Mouse (Mus musculus) layer of hippocampus, adult 18-20 months (tissue): ENCODE results near the gene Csdc2. TPM values are rescaled to one million over a fixed set of nuclear protein-coding genes. Genes with fewer than 3 reads are reported as not detected.
"Not testable (repeated sequence)": the region's sequence is repeated elsewhere in the genome, so short reads cannot be mapped to it uniquely, and the experiment has no call there.

Experiments used
- DNase-seq, 2 experiments: peaks; one replicate each; pipeline ENCODE4 v3.0.0; 2022; ENCODE audit warnings: low spot score in 2 of 2
- long read RNA-seq: library from polyadenylated mRNA; stranded (forward); transcript quantifications from one replicate; pipeline ENCODE4 v2.0.0, GENCODE M21; 2021
- total RNA-seq, 2 experiments: library from RNA; stranded (reverse); gene quantifications; 2 replicates each; pipeline ENCODE4 v1.2.3; 2021

Csdc2 gene
- 10 to 100 TPM; 71.1 to 72.6 TPM for total RNA-seq
- long read RNA-seq, transcript Csdc2-201 (4 exons, 2,490 nt) = major isoform, 187 of 203 reads
- long read RNA-seq, partial matches to known transcripts = 10 of 203 reads
- long read RNA-seq, other reads (novel, unspliced or antisense) = 6 of 203 reads

GRCm38 (mm10) chr15:81936679-81937078, at the start of gene Csdc2:
Gene Csdc2, plus strand, starts transcription at chr15:81936759.
- DNase-seq = peak; percentile 48 to 59

GRCm38 (mm10) chr15:81886795-81887550, 49.6 kb upstream of the Csdc2 start:
- DNase-seq = no peak

GRCm38 (mm10) chr15:81889175-81889574, 47.4 kb upstream of the Csdc2 start:
- no peak for DNase-seq

DNA sequence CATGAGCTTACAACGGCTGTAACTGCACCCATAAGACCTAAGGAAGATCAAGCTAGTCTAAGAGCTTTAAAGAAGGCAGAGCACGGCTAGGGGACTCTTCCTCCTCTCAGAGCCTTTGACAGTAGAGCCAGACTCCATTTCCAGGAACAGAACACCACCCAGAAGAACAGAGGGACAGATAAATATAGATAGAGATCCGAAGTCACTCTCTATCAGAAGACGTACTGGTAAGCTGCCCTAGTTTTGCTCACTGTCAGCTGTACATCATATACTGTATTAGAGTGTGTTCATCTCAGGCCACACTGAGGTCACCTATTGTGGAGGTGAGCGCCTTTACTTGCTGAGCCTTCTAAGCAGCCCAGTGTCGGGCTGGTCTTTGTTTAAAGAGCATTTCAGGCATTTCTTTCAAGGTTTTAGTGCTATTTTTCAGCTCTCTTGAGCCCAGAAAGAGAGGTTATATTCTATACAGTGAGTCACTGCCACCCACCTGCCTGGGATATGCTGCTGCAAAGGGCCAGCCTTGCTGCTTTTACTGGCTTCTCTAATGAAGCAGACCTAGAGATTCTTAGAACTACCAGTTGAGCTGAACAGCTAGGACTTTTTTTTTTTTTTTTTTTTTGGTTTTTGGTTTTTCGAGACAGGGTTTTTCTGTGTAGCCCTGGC, 45.3 kb upstream of the Csdc2 start:
- no peak for DNase-seq

DNA sequence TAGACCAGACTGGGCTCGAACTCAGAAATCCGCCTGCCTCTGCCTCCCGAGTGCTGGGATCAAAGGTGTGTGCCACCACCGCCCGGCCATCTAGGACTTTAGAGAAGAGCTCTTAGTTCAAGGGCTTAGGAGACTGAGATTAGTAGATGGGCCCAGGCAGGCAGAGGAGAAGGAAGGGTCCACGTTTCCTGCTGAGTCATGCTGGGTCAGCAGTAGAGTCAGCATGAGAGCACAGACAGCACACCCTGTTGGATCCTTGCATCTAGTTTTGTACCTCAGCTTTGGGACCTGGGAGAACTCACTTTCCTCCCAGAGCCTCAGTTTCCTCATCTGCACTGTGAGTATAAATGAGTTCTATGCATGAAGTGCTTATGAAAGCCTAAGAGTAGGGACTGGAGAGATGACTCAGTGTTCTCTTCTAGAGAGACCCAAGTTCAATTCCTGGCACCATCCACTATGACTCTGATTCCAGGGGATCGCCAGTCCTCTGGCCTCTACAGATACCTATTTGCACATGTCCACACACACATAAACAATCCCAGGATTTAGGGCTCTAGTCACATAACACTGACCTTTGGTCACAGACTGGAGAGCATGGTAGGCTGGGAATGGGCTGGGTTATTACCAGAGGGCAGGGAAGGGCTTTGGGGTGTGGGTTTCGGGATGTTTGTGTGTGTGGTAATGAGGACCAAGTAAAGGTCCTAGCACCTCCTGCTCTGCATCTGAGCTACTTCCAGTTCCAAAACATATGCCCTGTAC, 44.6 kb upstream of the Csdc2 start:
- DNase-seq = no peak

GRCm38 (mm10) chr15:81894002-81894401, 42.6 kb upstream of the Csdc2 start:
- DNase-seq = no peak

DNA sequence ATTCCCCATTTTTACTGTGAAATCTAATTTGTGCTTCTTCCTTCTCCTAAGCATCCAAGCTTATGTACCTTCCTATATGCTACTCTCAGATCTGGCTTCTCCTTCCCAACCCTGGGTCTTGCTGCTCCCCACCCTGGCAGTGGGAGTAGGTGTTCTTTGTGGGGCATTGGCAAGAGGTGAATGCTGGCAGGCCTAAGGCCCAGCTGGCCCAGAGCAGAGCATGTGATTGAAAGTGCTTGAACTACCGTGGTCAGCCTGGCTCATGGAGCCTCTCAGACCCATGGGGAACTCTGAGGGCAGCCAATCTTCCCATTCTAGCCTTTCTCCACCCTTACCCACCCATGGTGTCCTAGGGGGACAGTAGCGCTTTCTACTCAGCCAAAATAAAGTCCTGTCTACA, 40.2 kb upstream of the Csdc2 start:
- DNase-seq = no peak

GRCm38 (mm10) chr15:81897607-81898285, 38.8 kb upstream of the Csdc2 start:
- DNase-seq = no peak

GRCm38 (mm10) chr15:81898751-81899150, 37.8 kb upstream of the Csdc2 start:
- DNase-seq = no peak

DNA sequence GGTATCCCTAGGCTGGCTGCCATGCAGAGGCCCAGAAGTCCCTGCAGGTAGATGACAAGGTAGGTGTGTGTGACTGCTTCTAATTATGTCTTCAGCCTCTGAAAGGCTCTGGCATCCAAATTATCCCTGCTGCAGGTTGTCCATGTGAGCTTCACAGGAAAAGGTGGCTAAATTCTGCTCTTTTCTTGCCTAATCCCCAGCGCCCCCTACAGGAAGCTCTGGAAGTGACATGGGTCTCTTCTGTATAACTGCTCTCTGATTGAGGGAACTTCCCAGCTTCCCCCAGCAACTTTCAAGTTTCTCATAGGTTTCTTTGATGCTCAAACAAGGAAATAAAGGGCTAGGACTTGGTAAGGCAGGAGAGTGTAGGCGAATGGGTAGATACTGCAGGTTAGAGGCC, 31.6 kb upstream of the Csdc2 start:
- DNase-seq = peak; percentile 56 to 83

DNA sequence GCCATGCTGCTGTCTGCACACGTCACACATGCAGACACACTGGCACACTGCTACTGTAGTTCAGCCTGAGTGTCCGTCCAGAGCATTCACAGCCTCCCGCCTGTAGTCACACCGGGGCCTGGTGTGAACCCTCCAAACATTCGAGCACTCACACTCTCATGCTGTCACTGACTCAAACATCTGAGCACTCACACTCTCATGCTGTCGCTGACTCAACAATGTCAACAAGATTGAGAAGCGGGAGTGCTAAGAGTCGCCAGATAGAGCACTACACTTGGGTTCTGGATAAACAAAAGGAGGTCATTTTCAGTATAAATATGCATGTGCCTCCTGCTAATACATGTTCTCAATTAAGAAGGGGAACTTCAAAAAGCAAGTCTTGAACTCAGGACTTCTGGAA, 28.6 kb upstream of the Csdc2 start:
- no peak for DNase-seq

- DNase-seq = not testable (repeated sequence)
Measured at GRCm38 (mm10) chr15:81908767-81909166, 27.8 kb upstream of the Csdc2 start.

DNA sequence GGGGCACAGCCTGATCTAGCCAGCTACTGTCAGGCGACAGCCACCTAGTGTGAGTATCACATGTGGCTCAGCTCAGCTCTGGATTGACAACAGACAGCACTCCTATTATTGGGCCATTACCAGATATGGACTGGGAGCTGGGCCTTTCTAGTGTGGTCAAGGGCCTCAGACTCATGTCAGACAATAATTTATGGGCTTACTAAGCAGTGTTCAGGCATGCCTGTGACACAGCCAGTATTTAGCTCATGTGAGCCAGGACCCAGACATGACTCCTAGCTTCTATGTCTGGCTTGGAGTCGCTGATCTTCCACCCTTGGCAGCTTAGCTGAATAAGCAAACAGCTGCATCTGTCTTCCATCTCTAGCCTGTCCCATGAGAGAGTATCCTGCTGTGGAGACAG, 24.1 kb upstream of the Csdc2 start:
- no peak for DNase-seq

GRCm38 (mm10) chr15:81914668-81915067, 21.9 kb upstream of the Csdc2 start:
- DNase-seq = no peak

DNA sequence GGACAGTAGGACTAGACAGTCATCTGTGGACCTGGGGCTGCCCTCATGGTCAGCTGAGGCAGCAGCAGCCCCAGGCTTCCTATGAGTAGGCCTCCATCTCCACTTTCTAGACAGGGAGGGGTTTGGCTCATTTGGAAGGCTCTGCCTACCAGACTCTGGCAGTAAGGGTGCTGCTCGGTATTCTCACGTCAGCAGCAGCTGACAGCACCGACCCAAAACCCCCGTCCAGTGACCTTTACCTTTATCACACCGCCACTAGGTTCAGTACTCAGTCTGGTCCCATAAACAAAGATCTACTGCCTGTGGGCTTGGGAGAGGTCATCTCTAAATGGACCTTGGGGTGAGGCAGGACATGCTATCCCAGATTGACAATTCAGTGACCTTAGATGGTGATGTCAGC, 20.9 kb upstream of the Csdc2 start:
- no peak for DNase-seq

DNA sequence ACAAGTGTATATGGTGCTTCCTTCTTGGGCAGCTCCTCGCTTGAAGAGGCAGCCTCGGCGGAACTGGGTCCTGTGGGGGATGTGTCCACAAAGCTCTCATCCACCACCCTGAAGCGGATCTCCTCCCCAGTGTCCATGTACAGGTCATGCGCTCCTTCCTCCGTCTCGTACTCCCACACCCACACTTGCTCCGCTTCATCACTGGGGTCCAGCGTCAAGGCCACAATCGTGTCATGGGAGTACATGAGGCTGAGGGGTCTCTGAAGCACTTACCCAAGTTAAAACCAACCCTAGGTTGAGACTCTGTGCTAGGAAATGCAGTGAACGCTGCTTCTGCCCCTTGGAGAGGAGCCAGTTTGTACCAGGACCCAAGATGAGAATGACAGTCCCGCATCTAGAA, 19.4 kb upstream of the Csdc2 start:
- no peak for DNase-seq

- DNase-seq = peak in 1 of 2 experiments; percentile 84
Measured at GRCm38 (mm10) chr15:81917621-81918463, 18.7 kb upstream of the Csdc2 start.

DNA sequence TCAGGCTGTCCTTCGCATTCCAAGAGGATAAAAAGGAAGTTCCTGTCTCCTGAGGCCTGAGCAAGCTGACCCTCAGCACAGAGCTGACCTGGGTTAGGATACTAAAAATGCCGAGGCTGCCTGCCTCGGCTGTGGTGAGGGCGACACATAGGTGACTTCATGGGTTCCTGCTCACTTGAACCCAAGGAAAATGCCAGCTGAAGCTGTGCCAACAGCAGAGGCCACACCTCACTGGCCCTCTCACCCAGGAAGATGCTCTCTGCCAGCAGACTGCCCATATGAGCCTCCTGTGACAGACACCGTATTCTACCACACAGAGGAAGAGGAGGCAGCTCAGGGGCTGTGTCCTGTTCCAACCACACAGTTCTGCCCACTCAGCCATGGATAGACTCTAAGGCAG, 17.5 kb upstream of the Csdc2 start:
- no peak for DNase-seq

GRCm38 (mm10) chr15:81920546-81921217, 15.9 kb upstream of the Csdc2 start:
- DNase-seq = peak in 1 of 2 experiments; percentile 60

- no peak for DNase-seq
Measured at GRCm38 (mm10) chr15:81921255-81921654, 15.3 kb upstream of the Csdc2 start.
